In the genomic region with DNA sequence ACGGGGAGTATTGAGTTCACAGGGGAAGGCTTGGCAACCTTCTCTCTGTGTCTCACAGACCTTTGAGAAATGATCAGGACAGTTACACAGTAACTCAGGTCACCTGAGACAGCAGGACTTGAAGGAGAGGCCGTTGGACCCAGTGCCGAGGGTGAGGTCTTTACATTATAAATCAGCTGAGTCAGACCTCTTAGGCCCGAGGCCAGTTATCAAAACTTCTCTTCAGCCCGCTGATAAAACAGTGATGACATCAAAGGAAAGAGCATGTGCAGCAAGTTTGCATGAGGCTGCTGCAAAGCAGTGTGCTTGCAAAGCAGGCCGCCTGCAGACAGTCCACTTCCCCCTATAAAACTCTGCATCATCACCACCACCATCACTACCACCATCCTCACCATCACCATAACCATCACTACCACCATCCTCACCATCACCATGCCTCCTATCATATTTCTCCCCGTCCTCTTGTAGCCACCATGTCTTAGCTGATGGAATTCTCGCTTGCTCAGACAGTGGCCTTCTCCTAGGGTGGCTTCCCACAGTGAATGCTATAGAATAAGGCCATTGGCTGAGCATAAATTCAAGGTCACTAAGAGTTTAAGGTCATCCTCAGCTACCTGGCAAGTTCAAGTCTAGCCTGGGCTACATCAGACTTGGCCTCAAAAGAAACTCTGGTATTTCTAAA, we compare ENCODE assay signal across 14 mouse cellular contexts.
DNase-seq lines count a peak whose midpoint lies in the region; ATAC-seq and TF ChIP-seq lines count a peak whose summit lies in the region.
"Had no signal": no experiment of that assay in that cellular context is flagged by ENCODE, and none has a peak within 500 bp of the region (broad histone marks: within the 10 kb centered on the region; RNA-seq: fewer than 3 reads in every experiment).

No protein-coding gene starts in this region.

- peak overlapping the region; percentile 80 for H3K4me3 ChIP-seq in megakaryocyte, embryonic 14.5 days (replicated peaks)
- no peak overlapping the region for H3K4me3 ChIP-seq in cerebellum, adult 2 months (replicated peaks; ENCODE audit: insufficient read depth, low read depth, low read length)
- no peak overlapping the region for H3K4me3 ChIP-seq in forebrain, embryonic 16.5 days (replicated peaks; ENCODE audit: low read length)
- H3K4me3 ChIP-seq: heart, embryonic 12.5 days; hindbrain, embryonic 12.5 days; liver, embryonic 15.5 days had no signal

- H3K9ac ChIP-seq in forebrain, embryonic 16.5 days (replicated peaks; ENCODE audit: low read depth, low read length) = no peak overlapping the region
- H3K9ac ChIP-seq: heart, embryonic 12.5 days; hindbrain, embryonic 12.5 days; liver, embryonic 15.5 days had no signal

- peaks cover 7% of the 10 kb centered on the region for H3K36me3 ChIP-seq in megakaryocyte, embryonic 14.5 days (replicated peaks; ENCODE audit: low read length)
- H3K36me3 ChIP-seq in forebrain, embryonic 16.5 days (ENCODE audit: control insufficient read depth, insufficient read depth) = no peaks in the 10 kb centered on the region; the same call in 1 of the 2 replicates
- H3K36me3 ChIP-seq: heart, embryonic 12.5 days; hindbrain, embryonic 12.5 days; liver, embryonic 15.5 days had no signal

- H3K9me3 ChIP-seq in megakaryocyte, embryonic 14.5 days = 0 out of 2 replicates have a peak, but pooled peaks cover 3% of the 10 kb centered on the region
- H3K9me3 ChIP-seq in forebrain, embryonic 16.5 days (ENCODE audit: control insufficient read depth, low read length) = no peaks in the 10 kb centered on the region
- H3K9me3 ChIP-seq: heart, embryonic 12.5 days; hindbrain, embryonic 12.5 days; liver, embryonic 15.5 days had no signal

- 92% methylated on average over 8 of the region's 8 CpGs for WGBS in cerebellum, adult 2 months
- WGBS in forebrain, embryonic 16.5 days = 88% methylated on average over 8 of the region's 8 CpGs

- no peak for ATAC-seq in forebrain, embryonic 16.5 days
- no peak for ATAC-seq in frontal cortex, adult (ENCODE audit: low TSS enrichment)

- TF ChIP-seq POLR2A in cerebellum, adult 2 months (IDR thresholded peaks at IDR 0.05; ENCODE audit: borderline replicate concordance, insufficient read depth, low read length) = no peak

- peaks cover 92% of the 10 kb centered on the region for H3K4me1 ChIP-seq in megakaryocyte, embryonic 14.5 days
- no peaks in the 10 kb centered on the region; the same call in 1 of the 2 replicates for H3K4me1 ChIP-seq in cerebellum, adult 2 months (ENCODE audit: control insufficient read depth, insufficient read depth, low read length)
- peaks cover 3% of the 10 kb centered on the region for H3K4me1 ChIP-seq in forebrain, embryonic 16.5 days (replicated peaks; ENCODE audit: control insufficient read depth, insufficient read depth, low read length)
- H3K4me1 ChIP-seq: liver, embryonic 15.5 days had no signal

- peak; percentile 75 for DNase-seq in adrenal gland, adult 8-10 months
- peak; percentile 71 to 72 for DNase-seq in adrenal gland, postnatal 36 days
- peak; percentile 91 for DNase-seq in kidney, adult 9 months
- DNase-seq in cerebellum, adult 2 months = no peak
- no peak for DNase-seq in MN1 (ENCODE audit: low spot score)
- DNase-seq: cerebellum, adult 8-10 months; gastrocnemius, postnatal 14 days; lung, postnatal 4 days had no signal

- peaks cover 3% of the 10 kb centered on the region for H3K27me3 ChIP-seq in megakaryocyte, embryonic 14.5 days (replicated peaks)
- no peaks in the 10 kb centered on the region for H3K27me3 ChIP-seq in cerebellum, adult 2 months (ENCODE audit: control insufficient read depth, insufficient read depth, low read length)
- no peaks in the 10 kb centered on the region for H3K27me3 ChIP-seq in forebrain, embryonic 16.5 days (replicated peaks; ENCODE audit: control insufficient read depth, insufficient read depth, low read length)
- H3K27me3 ChIP-seq: hindbrain, embryonic 12.5 days; liver, embryonic 15.5 days had no signal

- no peak for TF ChIP-seq CTCF in cerebellum, adult 2 months (IDR thresholded peaks at IDR 0.05; ENCODE audit: borderline replicate concordance, insufficient read depth, low read depth, low read length)

- no peak overlapping the region for H3K4me2 ChIP-seq in forebrain, embryonic 16.5 days (ENCODE audit: low read length)
- H3K4me2 ChIP-seq: heart, embryonic 12.5 days; hindbrain, embryonic 12.5 days; liver, embryonic 15.5 days had no signal

- H3K27ac ChIP-seq in cerebellum, adult 2 months (ENCODE audit: insufficient read depth, low read length) = no peak overlapping the region
- H3K27ac ChIP-seq in forebrain, embryonic 16.5 days (ENCODE audit: low read length) = no peak overlapping the region
- H3K27ac ChIP-seq: hindbrain, embryonic 12.5 days; liver, embryonic 15.5 days had no signal

Comparison
In these comparisons a context has a peak if more than half of its experiments do, and no peak if none do; other contexts are left out.
1. DNase-seq: peak in adrenal gland, adult 8-10 months (single experiment), adrenal gland, postnatal 36 days (2 of 2) and kidney, adult 9 months (single experiment); none in cerebellum, adult 2 months (0 of 2) and MN1 (single experiment).